Mouse (Mus musculus): Measurements from ENCODE around the gene Phgdh. TPM values are rescaled to one million over a fixed set of nuclear protein-coding genes. Genes with fewer than 3 reads are reported as not detected.

The Phgdh gene
- total RNA-seq, 2 experiments from 2014 or later = 118 to 222 TPM

DNA sequence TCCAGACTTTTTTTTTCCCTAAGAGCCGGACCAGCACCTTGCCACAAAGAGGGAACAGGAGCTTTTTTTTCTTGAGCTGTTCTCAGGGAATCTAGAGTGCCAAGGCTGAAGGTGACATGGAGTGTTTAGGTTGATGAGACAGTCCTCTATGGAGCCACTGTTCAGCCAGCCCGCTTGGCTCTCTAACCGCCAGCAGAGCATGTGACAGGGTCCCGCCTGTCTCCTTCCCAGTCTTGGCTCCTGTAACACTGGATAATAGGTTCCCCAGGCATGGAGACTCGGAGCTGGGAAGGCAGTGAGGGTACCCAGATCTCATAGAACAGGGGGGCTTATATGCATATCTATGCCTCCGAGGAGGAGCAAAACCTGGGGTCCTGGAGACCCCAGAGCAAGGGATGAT, 31.2 kb downstream of the Phgdh start:
- ATAC-seq (replicated peaks; ENCODE audit: low FRiP score, low TSS enrichment, poor library complexity, severe bottlenecking) = no peak

GRCm38 (mm10) chr3:98301761-98302160, 38.0 kb downstream of the Phgdh start:
- ATAC-seq (replicated peaks; ENCODE audit: low FRiP score, low TSS enrichment, poor library complexity, severe bottlenecking) = no peak

- ATAC-seq (replicated peaks; ENCODE audit: low FRiP score, low TSS enrichment, poor library complexity, severe bottlenecking) = no peak
Measured at GRCm38 (mm10) chr3:98300266-98300665, 39.5 kb downstream of the Phgdh start.

- 0 out of 2 replicates have a peak, but pooled peaks have one; percentile 14 for ATAC-seq (replicated peaks; ENCODE audit: low FRiP score, low TSS enrichment, poor library complexity, severe bottlenecking)
Measured at GRCm38 (mm10) chr3:98299391-98300100, 40.2 kb downstream of the Phgdh start.

- peak; percentile 81 for ATAC-seq (replicated peaks; ENCODE audit: low FRiP score, low TSS enrichment, poor library complexity, severe bottlenecking)
Measured at GRCm38 (mm10) chr3:98295965-98296364, 43.8 kb downstream of the Phgdh start.

GRCm38 (mm10) chr3:98291044-98291443, 48.7 kb downstream of the Phgdh start:
- no peak for ATAC-seq (replicated peaks; ENCODE audit: low FRiP score, low TSS enrichment, poor library complexity, severe bottlenecking)

DNA sequence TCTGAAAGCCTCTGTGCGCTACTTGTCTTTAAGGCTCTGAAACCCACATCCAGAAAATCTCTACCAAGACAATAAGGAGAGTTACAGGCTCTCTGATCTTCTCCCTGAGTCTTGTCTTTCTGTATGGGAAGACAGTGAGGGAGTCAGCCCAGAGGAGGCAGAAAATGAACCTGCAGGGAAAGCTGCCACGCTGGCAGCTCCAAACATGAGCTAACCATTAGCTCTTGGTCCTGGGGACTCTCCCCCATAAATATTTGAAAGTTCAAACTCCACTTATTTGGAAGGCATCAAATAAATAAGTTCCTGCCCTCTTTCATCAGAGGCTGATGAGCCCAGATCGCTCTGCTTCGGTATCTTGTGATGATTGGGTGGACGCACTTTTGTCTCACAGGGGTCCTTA, 56.6 kb downstream of the Phgdh start:
- no peak for ATAC-seq (replicated peaks; ENCODE audit: low FRiP score, low TSS enrichment, poor library complexity, severe bottlenecking)

DNA sequence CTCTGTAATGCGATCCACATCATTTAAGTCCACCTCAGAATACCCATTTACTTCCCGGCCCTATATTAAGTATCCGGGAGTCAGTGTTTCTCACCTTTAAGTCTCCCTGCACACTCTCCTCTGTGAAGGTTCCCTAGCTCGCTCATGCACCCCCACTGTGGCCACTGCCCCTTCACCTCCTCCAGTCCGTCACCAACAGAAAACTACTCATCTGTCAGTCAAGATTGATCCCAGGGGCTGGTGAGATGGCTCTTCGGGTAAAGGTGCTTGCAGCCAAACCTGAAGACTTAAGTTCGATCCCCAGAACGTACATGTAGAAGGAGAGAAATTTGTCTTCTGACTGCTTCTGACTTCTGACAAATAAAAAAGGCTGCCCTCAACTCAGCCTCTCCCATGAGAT, 57.4 kb downstream of the Phgdh start:
- no peak for ATAC-seq (replicated peaks; ENCODE audit: low FRiP score, low TSS enrichment, poor library complexity, severe bottlenecking)

GRCm38 (mm10) chr3:98280933-98281678, 58.7 kb downstream of the Phgdh start:
- peak; percentile 93 for ATAC-seq (replicated peaks; ENCODE audit: low FRiP score, low TSS enrichment, poor library complexity, severe bottlenecking)

- ATAC-seq (replicated peaks; ENCODE audit: low FRiP score, low TSS enrichment, poor library complexity, severe bottlenecking) = peak; percentile 69
Measured at GRCm38 (mm10) chr3:98280204-98280932, 59.4 kb downstream of the Phgdh start, which contains the start of gene Hmgcs2. Hmgcs2 (plus strand) TSS chr3:98280435.

DNA sequence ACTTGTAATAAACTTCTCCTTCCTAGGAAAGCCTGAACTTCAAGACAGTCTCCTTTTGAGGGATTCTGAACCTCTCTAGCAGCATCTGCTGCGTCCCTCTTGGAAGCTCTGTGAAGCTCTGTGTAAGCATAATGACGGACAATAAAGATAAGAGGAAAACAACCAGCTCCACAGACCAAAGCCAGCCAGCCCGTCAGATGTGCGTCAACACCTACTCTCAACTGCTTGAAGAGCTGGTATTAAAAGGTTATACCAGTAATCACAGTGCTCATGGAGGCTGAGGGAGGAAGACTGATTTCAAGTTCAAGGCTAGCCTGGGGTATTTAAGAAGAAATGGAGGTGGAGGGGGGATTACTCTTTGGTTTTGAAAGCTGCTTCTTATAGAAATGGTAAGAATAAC, 60.1 kb downstream of the Phgdh start:
- ATAC-seq (replicated peaks; ENCODE audit: low FRiP score, low TSS enrichment, poor library complexity, severe bottlenecking) = 0 out of 2 replicates have a peak, but pooled peaks have one; percentile 36

GRCm38 (mm10) chr3:98273623-98274398, 66.0 kb downstream of the Phgdh start:
- ATAC-seq (replicated peaks; ENCODE audit: low FRiP score, low TSS enrichment, poor library complexity, severe bottlenecking) = peak; percentile 53; the same call in 1 of the 2 replicates

GRCm38 (mm10) chr3:98267249-98267651, 72.5 kb downstream of the Phgdh start:
- ATAC-seq (replicated peaks; ENCODE audit: low FRiP score, low TSS enrichment, poor library complexity, severe bottlenecking) = peak; percentile 69

Other genes starting within 250 kb of the Phgdh start
- not detected in 2 replicates for gene Adam30, start 179.4 kb downstream of the Phgdh start, total RNA-seq (2014; fragmentation: Nextera tagmentation)
- 0.09 and 0.50 TPM in 2 replicates for gene Adam30, start 179.4 kb downstream of the Phgdh start, total RNA-seq (2017)
- 0.90 TPM in 1 of 2 replicates, not detected in the other for gene Reg4, start 117.8 kb downstream of the Phgdh start, total RNA-seq (2014; fragmentation: Nextera tagmentation)
- gene Reg4, start 117.8 kb downstream of the Phgdh start, total RNA-seq (2017) = not detected in 2 replicates
- 0.79 and 1.5 TPM in 2 replicates for gene Hmgcs2, start 59.6 kb downstream of the Phgdh start, total RNA-seq (2014; fragmentation: Nextera tagmentation)
- gene Hmgcs2, start 59.6 kb downstream of the Phgdh start, total RNA-seq (2017) = 0.09 and 1.3 TPM in 2 replicates
- not detected in 2 replicates for gene Zfp697, start 42.5 kb upstream of the Phgdh start, total RNA-seq (2014; fragmentation: Nextera tagmentation)
- 0.19 TPM in 1 of 2 replicates, not detected in the other for gene Zfp697, start 42.5 kb upstream of the Phgdh start, total RNA-seq (2017)
- not detected in 2 replicates for gene Gm4450, start 117.1 kb upstream of the Phgdh start, total RNA-seq (2014; fragmentation: Nextera tagmentation)
- not detected in 2 replicates for gene Gm4450, start 117.1 kb upstream of the Phgdh start, total RNA-seq (2017)
- gene Hsd3b4, start 170.5 kb upstream of the Phgdh start, total RNA-seq (2014; fragmentation: Nextera tagmentation) = not detected in 2 replicates
- gene Hsd3b4, start 170.5 kb upstream of the Phgdh start, total RNA-seq (2017) = not detected in 2 replicates
- gene Gm10681, start 248.8 kb upstream of the Phgdh start, total RNA-seq (2014; fragmentation: Nextera tagmentation) = not detected in 2 replicates
- not detected in 2 replicates for gene Gm10681, start 248.8 kb upstream of the Phgdh start, total RNA-seq (2017)

Measured in megakaryocyte-erythroid progenitor cell, adult 5-6 weeks (primary cell).